Mouse (Mus musculus) CH12.LX (cell line): Measurements from ENCODE around the gene Sergef.

Source experiments
- EP300 ChIP-seq: IDR thresholded peaks from 2 replicates; pipeline ENCODE4 v1.6.1; 2011; ENCODE audit warnings: low read length, improper control_type of control experiment
- GABPA ChIP-seq: IDR thresholded peaks from 2 replicates; pipeline ENCODE4 v1.6.1; 2012; ENCODE audit warnings: low read depth, low read length, improper control_type of control experiment, inconsistent platforms; ENCODE audit not compliant: insufficient replicate concordance
- HCFC1 ChIP-seq: IDR thresholded peaks from 2 replicates; pipeline ENCODE4 v1.6.1; 2012; ENCODE audit warnings: low read depth, mild to moderate bottlenecking, inconsistent platforms, low read length, improper control_type of control experiment
- MAFK ChIP-seq: IDR thresholded peaks from 2 replicates; pipeline ENCODE4 v1.6.1; 2011; ENCODE audit warnings: low read length, improper control_type of control experiment; ENCODE audit not compliant: insufficient replicate concordance
- NELFE ChIP-seq: IDR thresholded peaks from 2 replicates; pipeline ENCODE4 v1.6.1; 2011; ENCODE audit warnings: low read depth, low read length, improper control_type of control experiment
- POLR2A ChIP-seq: IDR thresholded peaks from 2 replicates; pipeline ENCODE4 v1.6.1; 2011; ENCODE audit warnings: low read depth, mild to moderate bottlenecking, improper control_type of control experiment, low read length

- TF ChIP-seq NELFE (no peak), HCFC1 (no peak), MAFK (no peak), GABPA (no peak), EP300 (no peak), POLR2A (no peak)
Observed at GRCm38 (mm10) chr7:46397732-46398333, 241.8 kb downstream of the Sergef start.
